Mouse (Mus musculus) bone marrow, adult 2 months (tissue): Measurements from ENCODE around the gene Nol11.

ENCODE experiments used
- CTCF ChIP-seq: fragments of 200-500 bp; IDR thresholded peaks from 2 replicates; pipeline ENCODE4 v1.5.1; 2011; ENCODE audit warnings: low read length, control low read depth; ENCODE audit not compliant: control insufficient read depth, insufficient read depth
- POLR2A ChIP-seq: fragments of 200-500 bp; IDR thresholded peaks from 2 replicates; pipeline ENCODE4 v1.6.1; 2011; ENCODE audit warnings: low read depth, mild to moderate bottlenecking, control low read depth, low read length, borderline replicate concordance; ENCODE audit not compliant: control insufficient read depth

- TF ChIP-seq CTCF: no peak
- no peak for TF ChIP-seq POLR2A
Observed at GRCm38 (mm10) chr11:107156977-107157642, 32.1 kb downstream of the Nol11 start.
